Comparison of ENCODE assay signal across 9 mouse cellular contexts in genomic region chr4:133484266-133485025, GRCm38 (mm10). TPM values are rescaled to one million over a fixed set of nuclear protein-coding genes. Genes with fewer than 3 reads are reported as not detected.
DNase-seq lines count a peak whose midpoint lies in the region; ATAC-seq and TF ChIP-seq lines count a peak whose summit lies in the region.
"Had no signal": no experiment of that assay in that cellular context is flagged by ENCODE, and none has a peak within 500 bp of the region (broad histone marks: within the 10 kb centered on the region; RNA-seq: fewer than 3 reads in every experiment).

No protein-coding gene starts in this region.

- peaks cover 4% of the 10 kb centered on the region; the same call in 1 of the 2 replicates for H3K4me1 ChIP-seq in hindbrain, postnatal 0 days (ENCODE audit: insufficient read depth, low read length)
- H3K4me1 ChIP-seq in liver, embryonic 13.5 days (replicated peaks), result peaks cover 39% of the 10 kb centered on the region

- DNase-seq in layer of hippocampus, adult 2 months (ENCODE audit: low spot score in 2 of 2), result no peak
- DNase-seq in layer of hippocampus, adult 8-10 months (ENCODE audit: low spot score in 2 of 2), result no peak
- DNase-seq in embryo, embryonic 11 days, result peak; percentile 54
- DNase-seq in hindbrain, postnatal 0 days (ENCODE audit: low spot score), result no peak
- DNase-seq in liver, embryonic 13.5 days, result no peak
- peak; percentile 71 to 72 for DNase-seq in urinary bladder, postnatal 4 days (ENCODE audit: low spot score in 2 of 2)
- DNase-seq in spleen, postnatal 10 days (ENCODE audit: low spot score in 2 of 2), result no peak
- DNase-seq in right cerebral cortex, adult 18-20 months, result no peak

- H3K27ac ChIP-seq in layer of hippocampus, adult 2 months, result peak overlapping the region; percentile 36; the same call in 1 of the 2 replicates
- H3K27ac ChIP-seq in hindbrain, postnatal 0 days, result no peak overlapping the region
- H3K27ac ChIP-seq in liver, embryonic 13.5 days, result no peak overlapping the region

- H3K9me3 ChIP-seq in hindbrain, postnatal 0 days (ENCODE audit: low read length), result no peaks in the 10 kb centered on the region
- no peaks in the 10 kb centered on the region for H3K9me3 ChIP-seq in liver, embryonic 13.5 days (replicated peaks)

- H3K36me3 ChIP-seq in hindbrain, postnatal 0 days (ENCODE audit: insufficient read depth, low read length), result no peaks in the 10 kb centered on the region
- no peaks in the 10 kb centered on the region for H3K36me3 ChIP-seq in liver, embryonic 13.5 days

- WGBS in hindbrain, postnatal 0 days, result 11% methylated on average over 22 of the region's 22 CpGs
- 13% methylated on average over 22 of the region's 22 CpGs for WGBS in liver, embryonic 13.5 days (ENCODE audit: insufficient replicate concordance)

- peak overlapping the region; percentile 38 for H3K4me3 ChIP-seq in layer of hippocampus, adult 2 months
- H3K4me3 ChIP-seq in hindbrain, postnatal 0 days (ENCODE audit: low read length), result no peak overlapping the region
- no peak overlapping the region for H3K4me3 ChIP-seq in liver, embryonic 13.5 days (replicated peaks)

- TF ChIP-seq CTCF in layer of hippocampus, adult 2 months (conservative IDR thresholded peaks at IDR 0.05), result peak; percentile 15; the same call in 1 of the 2 replicates
- TF ChIP-seq CTCF in hindbrain, postnatal 0 days (IDR thresholded peaks at IDR 0.05; ENCODE audit: low read depth), result no peak

- ATAC-seq in hindbrain, postnatal 0 days, result no peak
- no peak for ATAC-seq in liver, embryonic 13.5 days (ENCODE audit: low read depth)

- no peak overlapping the region for H3K9ac ChIP-seq in hindbrain, postnatal 0 days (replicated peaks; ENCODE audit: low read length)
- H3K9ac ChIP-seq in liver, embryonic 13.5 days, result 0 out of 2 replicates have a peak overlapping the region, but pooled peaks have one; percentile 13

- H3K4me2 ChIP-seq in hindbrain, postnatal 0 days (ENCODE audit: low read depth, low read length), result 0 out of 2 replicates have a peak overlapping the region, but pooled peaks have one; percentile 11
- H3K4me2 ChIP-seq in liver, embryonic 13.5 days, result peak overlapping the region; percentile 19; the same call in 1 of the 2 replicates

- no peaks in the 10 kb centered on the region; the same call in 1 of the 2 replicates for H3K27me3 ChIP-seq in hindbrain, postnatal 0 days (ENCODE audit: insufficient read depth, low read length)
- peaks cover 57% of the 10 kb centered on the region for H3K27me3 ChIP-seq in liver, embryonic 13.5 days

RNA-seq across cellular contexts. Expression of gene Tent5b, which starts 4.5 kb away (rescaled TPM):
- total RNA-seq in layer of hippocampus, adult 2 months (2021), result not detected
- total RNA-seq in layer of hippocampus, adult 8-10 months (2022), result under 1 TPM in 2 of 4 experiments, not detected in 2; 0.14 to 0.31 TPM
- 1.3 and 3.6 TPM in 2 replicates for total RNA-seq in hindbrain, postnatal 0 days (2014; rRNA removed)
- polyA plus RNA-seq in hindbrain, postnatal 0 days (2015; fragmentation: Nextera tagmentation; extraction: Ambion mirVana), result 0.49 and 0.55 TPM in 2 replicates
- polyA plus RNA-seq in liver, embryonic 13.5 days (2015; fragmentation: Nextera tagmentation; extraction: Ambion mirVana), result 0.05 TPM in 1 of 2 replicates, not detected in the other
- total RNA-seq: layer of hippocampus, adult 18-20 months had no signal

RNA-seq across cellular contexts. Expression of gene Trnp1, which starts 13.9 kb away (rescaled TPM):
- 100 to 1,000 TPM; 154 to 165 TPM for total RNA-seq in layer of hippocampus, adult 2 months (2021)
- total RNA-seq in layer of hippocampus, adult 8-10 months (2022), result 100 to 1,000 TPM; 159 to 177 (median 165) TPM
- 48.1 and 54.5 TPM in 2 replicates for total RNA-seq in hindbrain, postnatal 0 days (2014; rRNA removed)
- polyA plus RNA-seq in hindbrain, postnatal 0 days (2015; fragmentation: Nextera tagmentation; extraction: Ambion mirVana), result 20.9 and 22.0 TPM in 2 replicates
- polyA plus RNA-seq in liver, embryonic 13.5 days (2015; fragmentation: Nextera tagmentation; extraction: Ambion mirVana), result 0.06 TPM in 1 of 2 replicates, not detected in the other

RNA-seq across cellular contexts. Expression of gene Kdf1, which starts 34.3 kb away (rescaled TPM):
- under 1 TPM in 1 of 2 experiments, not detected in 1; 0.34 TPM for total RNA-seq in layer of hippocampus, adult 2 months (2021)
- 1 to 10 TPM in 2 of 4 experiments, under 1 TPM in 2; 0.45 to 2.0 (median 1.2) TPM for total RNA-seq in layer of hippocampus, adult 8-10 months (2022)
- 0.11 and 0.26 TPM in 2 replicates for total RNA-seq in hindbrain, postnatal 0 days (2014; rRNA removed)
- 0.53 and 0.60 TPM in 2 replicates for polyA plus RNA-seq in hindbrain, postnatal 0 days (2015; fragmentation: Nextera tagmentation; extraction: Ambion mirVana)
- 0.45 and 0.70 TPM in 2 replicates for polyA plus RNA-seq in liver, embryonic 13.5 days (2015; fragmentation: Nextera tagmentation; extraction: Ambion mirVana)

Comparison
In these comparisons a context has a peak if more than half of its experiments do, and no peak if none do; other contexts are left out.
1. DNase-seq: peak in embryo, embryonic 11 days (single experiment) and urinary bladder, postnatal 4 days (2 of 2); none in layer of hippocampus, adult 2 months (0 of 2), layer of hippocampus, adult 8-10 months (0 of 2), hindbrain, postnatal 0 days (single experiment), liver, embryonic 13.5 days (single experiment), spleen, postnatal 10 days (0 of 2) and right cerebral cortex, adult 18-20 months (single experiment).